Mouse (Mus musculus) gastrocnemius, postnatal 4 days (tissue): ENCODE measurements around the gene Nle1. TPM values are rescaled to one million over a fixed set of nuclear protein-coding genes. Genes with fewer than 3 reads are reported as not detected.

Source experiments
- total RNA-seq, 2 experiments: library from RNA; stranded (reverse); gene quantifications; 2 replicates each; pipeline ENCODE4 v1.2.3; 2021

Nle1 gene
- total RNA-seq, 2 experiments from 2014 or later, result 22.3 to 27.4 TPM

Other genes starting within 250 kb of the Nle1 start
- under 1 TPM; 0.20 to 0.29 TPM for gene Cct6b, start 144.1 kb downstream of the Nle1 start, total RNA-seq
- gene Zfp830, start 144.1 kb downstream of the Nle1 start, total RNA-seq, result 10 to 100 TPM; 15.7 to 18.4 TPM
- 10 to 100 TPM; 18.9 to 20.7 TPM for gene Lig3, start 127.3 kb downstream of the Nle1 start, total RNA-seq
- 1 to 10 TPM; 5.4 to 6.0 TPM for gene Rffl, start 37.2 kb downstream of the Nle1 start, total RNA-seq
- 10 to 100 TPM in 1 of 2 experiments, 1 to 10 TPM in 1; 9.6 to 10.4 TPM for gene Rad51d, start 17.8 kb downstream of the Nle1 start, total RNA-seq
- not detected for gene Fndc8, start 16.3 kb downstream of the Nle1 start, total RNA-seq
- 100 to 1,000 TPM; 115 to 124 TPM for gene Unc45b, start 2.1 kb upstream of the Nle1 start, total RNA-seq
- 10 to 100 TPM; 18.3 to 24.7 TPM for gene Slfn5, start 42.9 kb upstream of the Nle1 start, total RNA-seq
- gene Slfn9, start 83.4 kb upstream of the Nle1 start, total RNA-seq, result 1 to 10 TPM; 7.5 to 7.8 TPM
- gene Slfn8, start 112.4 kb upstream of the Nle1 start, total RNA-seq, result under 1 TPM; 0.42 to 0.52 TPM
- 1 to 10 TPM; 2.7 to 3.0 TPM for gene Slfn2, start 156.7 kb upstream of the Nle1 start, total RNA-seq
- under 1 TPM in 1 of 2 experiments, not detected in 1; 0.18 TPM for gene Slfn1, start 208.4 kb upstream of the Nle1 start, total RNA-seq